Mouse (Mus musculus) myocyte (in vitro differentiated cells): ENCODE measurements around the gene Twf2. TPM values are rescaled to one million over a fixed set of nuclear protein-coding genes. Genes with fewer than 3 reads are reported as not detected.

ENCODE experiments used
- H3K27me3 ChIP-seq: one replicate; pipeline ENCODE4 v1.6.1; 2011; ENCODE audit not compliant: control insufficient read depth, insufficient read depth, insufficient read length
- H3K36me3 ChIP-seq: one replicate; pipeline ENCODE4 v1.6.1; 2011; ENCODE audit not compliant: control insufficient read depth, insufficient read depth
- H3K4me2 ChIP-seq: one replicate; pipeline ENCODE4 v1.6.1; 2011; ENCODE audit warnings: low read depth, control low read depth
- H3K4me3 ChIP-seq: one replicate; pipeline ENCODE4 v1.5.1; 2011; ENCODE audit warnings: mild to moderate bottlenecking, control low read depth, moderate library complexity
- H3K79me2 ChIP-seq: one replicate; pipeline ENCODE4 v1.6.1; 2011; ENCODE audit not compliant: control insufficient read depth, insufficient read depth
- H3ac ChIP-seq: one replicate; pipeline ENCODE4 v1.6.1; 2011; ENCODE audit not compliant: control insufficient read depth, insufficient read length
- CEBPB ChIP-seq: IDR thresholded peaks from 2 replicates; pipeline ENCODE4 v1.6.1; 2011; ENCODE audit warnings: mild to moderate bottlenecking, moderate library complexity; ENCODE audit not compliant: poor library complexity, insufficient read depth, severe bottlenecking
- E2F4 ChIP-seq: IDR thresholded peaks from one replicate; pipeline ENCODE4 v1.6.1; 2011; ENCODE audit warnings: mild to moderate bottlenecking, control low read depth, moderate library complexity; ENCODE audit not compliant: insufficient read depth
- MAX ChIP-seq: IDR thresholded peaks from one replicate; pipeline ENCODE4 v1.6.1; 2011; ENCODE audit warnings: low read depth, mild to moderate bottlenecking, control low read depth
- MYOD1 ChIP-seq, 3 experiments: IDR thresholded peaks; one replicate each; pipeline ENCODE4 v1.6.1; 2011; ENCODE audit warnings: control low read depth in 2 of 3, low read depth in 2 of 3, mild to moderate bottlenecking in 2 of 3, moderate library complexity in 1 of 3; ENCODE audit not compliant: insufficient read length in 2 of 3, control insufficient read depth in 1 of 3
- MYOG ChIP-seq, 3 experiments: IDR thresholded peaks; one replicate each; pipeline ENCODE4 v1.6.1; 2011; ENCODE audit warnings: control low read depth in 2 of 3, low read depth in 2 of 3, mild to moderate bottlenecking in 2 of 3; ENCODE audit not compliant: insufficient read length in 2 of 3, control insufficient read depth in 1 of 3, insufficient read depth in 1 of 3
- POLR2A ChIP-seq: IDR thresholded peaks from one replicate; pipeline ENCODE4 v1.6.1; 2011; ENCODE audit warnings: low read depth, mild to moderate bottlenecking, control low read depth, moderate library complexity; ENCODE audit not compliant: insufficient read length
- POLR2AphosphoS2 ChIP-seq: IDR thresholded peaks from one replicate; pipeline ENCODE4 v1.6.1; 2011; ENCODE audit warnings: low read depth, control low read depth; ENCODE audit not compliant: insufficient read length
- REST ChIP-seq: IDR thresholded peaks from one replicate; pipeline ENCODE4 v1.6.1; 2011; ENCODE audit warnings: mild to moderate bottlenecking, control low read depth, moderate library complexity; ENCODE audit not compliant: insufficient read depth, insufficient read length
- SRF ChIP-seq: IDR thresholded peaks from one replicate; pipeline ENCODE4 v1.6.1; 2011; ENCODE audit warnings: low read depth; ENCODE audit not compliant: control insufficient read depth, insufficient read length
- TCF12 ChIP-seq: IDR thresholded peaks from one replicate; pipeline ENCODE4 v1.6.1; 2011; ENCODE audit warnings: mild to moderate bottlenecking, control low read depth; ENCODE audit not compliant: poor library complexity, insufficient read depth, severe bottlenecking
- TCF3 ChIP-seq: IDR thresholded peaks from one replicate; pipeline ENCODE4 v1.6.1; 2011; ENCODE audit warnings: low read depth, control low read depth; ENCODE audit not compliant: insufficient read length
- USF1 ChIP-seq: IDR thresholded peaks from one replicate; pipeline ENCODE4 v1.6.1; 2011; ENCODE audit warnings: low read depth, mild to moderate bottlenecking, control low read depth, moderate library complexity
- polyA plus RNA-seq: library from polyadenylated mRNA; unstranded; fragments of >200 nt; fragmentation: generic; extraction: Trizol; gene quantifications from one replicate; pipeline ENCODE4 v1.2.1, GENCODE M21; 2012; ENCODE audit warnings: missing spikeins

Gene Twf2
- polyA plus RNA-seq, 1 experiment: 103 TPM

DNA sequence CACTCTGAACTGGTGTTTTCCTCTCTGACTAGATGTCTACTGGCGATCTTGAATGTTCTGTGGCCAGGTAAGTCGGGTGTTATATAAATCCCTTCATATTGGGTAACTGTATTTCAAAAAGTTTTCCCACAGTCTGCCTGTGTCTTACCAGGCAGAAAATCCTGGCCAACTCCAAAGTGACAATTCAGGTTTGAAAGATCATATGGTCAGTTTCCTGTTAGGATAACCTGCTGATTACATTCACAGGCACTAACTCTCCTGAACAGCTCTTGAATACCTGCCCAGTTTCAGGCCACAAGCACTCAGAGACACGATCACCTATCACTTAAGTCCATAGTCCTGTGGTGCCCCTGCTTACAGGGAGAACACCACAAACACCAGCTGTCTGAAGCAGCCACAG lies 59.2 kb downstream of the Twf2 start:
- Histone ChIP-seq H3K36me3 (no peaks in the 10 kb centered on the region), H3K4me3 (no peak overlapping the region), H3ac (no peak overlapping the region), H3K27me3 (peaks cover 10% of the 10 kb centered on the region), H3K79me2 (no peaks in the 10 kb centered on the region), H3K4me2 (no peak overlapping the region)
- TF ChIP-seq E2F4 (no peak), MYOG (IDR thresholded peaks at IDR 0.05; ENCODE audit: control insufficient read depth in 1 of 3, insufficient read depth in 1 of 3, insufficient read length in 2 of 3, low read depth in 2 of 3) (no peak), MYOD1 (IDR thresholded peaks at IDR 0.05; ENCODE audit: control insufficient read depth in 1 of 3, insufficient read length in 2 of 3, low read depth in 2 of 3) (no peak), POLR2A (no peak), POLR2AphosphoS2 (no peak), REST (no peak), TCF12 (no peak), TCF3 (no peak), USF1 (no peak), SRF (no peak), MAX (no peak), CEBPB (no peak)

DNA sequence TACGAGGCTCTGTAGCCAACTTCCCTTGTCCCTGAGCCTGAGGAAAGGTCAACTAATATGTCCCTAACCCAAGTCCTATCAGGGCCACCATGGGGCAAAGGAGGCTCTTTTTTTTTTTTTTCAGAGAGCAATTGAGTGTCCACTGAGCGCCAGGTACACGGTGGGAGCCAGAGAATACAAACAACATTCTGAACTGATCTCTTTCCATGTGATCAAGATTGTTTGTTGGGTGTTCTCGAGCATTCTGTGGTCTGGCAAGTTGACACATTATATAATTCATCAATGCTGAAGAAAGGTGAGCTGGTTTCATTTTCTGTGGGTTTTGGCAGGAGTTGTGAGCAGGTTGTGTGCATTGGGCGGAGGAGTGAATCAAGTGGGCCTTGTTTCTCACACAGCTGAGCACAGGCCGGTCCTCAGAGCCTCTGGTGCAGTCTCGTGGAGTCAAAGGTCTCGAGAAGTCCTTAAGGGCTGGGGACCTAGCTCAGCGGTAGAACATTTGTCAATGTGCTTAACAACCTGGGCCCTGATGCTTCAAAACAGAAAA lies 60.5 kb downstream of the Twf2 start:
- Histone ChIP-seq H3K36me3 (no peaks in the 10 kb centered on the region), H3K79me2 (no peaks in the 10 kb centered on the region), H3K4me2 (no peak overlapping the region), H3K4me3 (no peak overlapping the region), H3K27me3 (peaks cover 8% of the 10 kb centered on the region), H3ac (no peak overlapping the region)
- no peak for TF ChIP-seq E2F4
- TF ChIP-seq REST: no peak
- TF ChIP-seq MYOD1 (IDR thresholded peaks at IDR 0.05; ENCODE audit: control insufficient read depth in 1 of 3, insufficient read length in 2 of 3, low read depth in 2 of 3): no peak
- TF ChIP-seq MAX: no peak
- TF ChIP-seq TCF12: no peak
- no peak for TF ChIP-seq TCF3

Other genes starting within 250 kb of the Twf2 start
- not detected for gene Col6a5, start 242.5 kb upstream of the Twf2 start, polyA plus RNA-seq
- gene Col6a4, start 106.3 kb upstream of the Twf2 start, polyA plus RNA-seq: 0.01 TPM
- gene Glyctk, start 45.0 kb upstream of the Twf2 start, polyA plus RNA-seq: 1.1 TPM
- 29.5 TPM for gene Wdr82, start 32.2 kb upstream of the Twf2 start, polyA plus RNA-seq
- 20.2 TPM for gene Ppm1m, start 3.4 kb upstream of the Twf2 start, polyA plus RNA-seq
- not detected for gene Tlr9, start 19.5 kb downstream of the Twf2 start, polyA plus RNA-seq
- gene Alas1, start 45.5 kb downstream of the Twf2 start, polyA plus RNA-seq: 98.1 TPM
- gene Poc1a, start 78.0 kb downstream of the Twf2 start, polyA plus RNA-seq: 7.6 TPM
- 8.9 TPM for gene Dusp7, start 165.5 kb downstream of the Twf2 start, polyA plus RNA-seq
- 45.1 TPM for gene Rpl29, start 226.3 kb downstream of the Twf2 start, polyA plus RNA-seq
- 18.1 TPM for gene Acy1, start 235.2 kb downstream of the Twf2 start, polyA plus RNA-seq
- 4.2 TPM for gene Abhd14b, start 244.4 kb downstream of the Twf2 start, polyA plus RNA-seq
- 19.2 TPM for gene Abhd14a, start 244.6 kb downstream of the Twf2 start, polyA plus RNA-seq